Mouse (Mus musculus) right cerebral cortex, postnatal 36 days (tissue): ENCODE measurements around the gene Gm17455.

Experiments
- DNase-seq, 2 experiments: peaks; one replicate each; pipeline ENCODE4 v3.0.0; 2022; ENCODE audit warnings: low spot score in 2 of 2, mixed read lengths in 1 of 2

Gm17455 gene

GRCm38 (mm10) chr10:60399449-60399848, at the start of gene Gm17455:
Gm17455 (plus strand) TSS chr10:60399726.
- DNase-seq, result no peak

- no peak for DNase-seq
Observed at GRCm38 (mm10) chr10:60350077-60350804, 49.3 kb upstream of the Gm17455 start.

GRCm38 (mm10) chr10:60350805-60351167, 48.7 kb upstream of the Gm17455 start:
- DNase-seq, result peak; percentile 55 to 65

- no peak for DNase-seq
Observed at GRCm38 (mm10) chr10:60351248-60351647, 48.3 kb upstream of the Gm17455 start.

GRCm38 (mm10) chr10:60351761-60352455, 47.6 kb upstream of the Gm17455 start:
- no peak for DNase-seq

- DNase-seq, result no peak
Observed at GRCm38 (mm10) chr10:60353241-60354002, 46.1 kb upstream of the Gm17455 start.

- no peak for DNase-seq
Observed at GRCm38 (mm10) chr10:60354003-60354325, 45.6 kb upstream of the Gm17455 start.

GRCm38 (mm10) chr10:60354881-60355677, 44.4 kb upstream of the Gm17455 start:
- DNase-seq, result no peak

GRCm38 (mm10) chr10:60357441-60357840, 42.1 kb upstream of the Gm17455 start:
- no peak for DNase-seq

GRCm38 (mm10) chr10:60357901-60358300, 41.6 kb upstream of the Gm17455 start:
- no peak for DNase-seq

GRCm38 (mm10) chr10:60358776-60359175, 40.8 kb upstream of the Gm17455 start:
- no peak for DNase-seq

GRCm38 (mm10) chr10:60361615-60362309, 37.8 kb upstream of the Gm17455 start:
- no peak for DNase-seq

- no peak for DNase-seq
Observed at GRCm38 (mm10) chr10:60362310-60362628, 37.3 kb upstream of the Gm17455 start.

- no peak for DNase-seq
Observed at GRCm38 (mm10) chr10:60363426-60363825, 36.1 kb upstream of the Gm17455 start.

- no peak for DNase-seq
Observed at GRCm38 (mm10) chr10:60367145-60367544, 32.4 kb upstream of the Gm17455 start.

GRCm38 (mm10) chr10:60367904-60368303, 31.6 kb upstream of the Gm17455 start:
- DNase-seq, result no peak

GRCm38 (mm10) chr10:60369405-60369804, 30.1 kb upstream of the Gm17455 start:
- DNase-seq, result no peak

- peak in 1 of 2 experiments; percentile 28 for DNase-seq
Observed at GRCm38 (mm10) chr10:60370098-60370497, 29.4 kb upstream of the Gm17455 start.

- DNase-seq, result no peak
Observed at GRCm38 (mm10) chr10:60370601-60371061, 28.9 kb upstream of the Gm17455 start.

GRCm38 (mm10) chr10:60371596-60372386, 27.7 kb upstream of the Gm17455 start:
- no peak for DNase-seq
